ENCODE assay signal across 9 mouse cellular contexts in genomic region chr2:4601034-4601890, GRCm38 (mm10). TPM values are rescaled to one million over a fixed set of nuclear protein-coding genes. Genes with fewer than 3 reads are reported as not detected.
DNase-seq lines count a peak whose midpoint lies in the region; ATAC-seq and TF ChIP-seq lines count a peak whose summit lies in the region.
"Had no signal": no experiment of that assay in that cellular context is flagged by ENCODE, and none has a peak within 500 bp of the region (broad histone marks: within the 10 kb centered on the region; RNA-seq: fewer than 3 reads in every experiment).

No protein-coding gene starts in this region.

- ATAC-seq in inflammation-experienced regulatory T-cells, adult 6 months: peak; percentile 68
- peak; percentile 51 for ATAC-seq in midbrain, embryonic 15.5 days (replicated peaks)

- DNase-seq in 3T3-L1 (ENCODE audit: low read depth, low spot score) (peak; percentile 65), MEL-GATA-1-ER (ENCODE audit: extremely low read depth, low read depth) (peak; percentile 2)
- DNase-seq in cerebellum, adult 2 months: peak; percentile 76 to 86
- peak; percentile 62 for DNase-seq in forelimb bud, embryonic 11.5 days (ENCODE audit: low read depth, low spot score)
- DNase-seq in left cerebral cortex, postnatal 4 days: peak; percentile 83
- DNase-seq in telencephalon, adult 2 months (ENCODE audit: low read depth, low spot score): peak; percentile 71

- H3K27me3 ChIP-seq in cerebellum, adult 2 months (ENCODE audit: control insufficient read depth, insufficient read depth, low read length): no peaks in the 10 kb centered on the region
- H3K27me3 ChIP-seq in midbrain, embryonic 15.5 days (replicated peaks): no peaks in the 10 kb centered on the region
- H3K27me3 ChIP-seq: stomach, embryonic 15.5 days had no signal

- intact Hi-C loops in left cerebral cortex, postnatal 4 days (cut with DNase I): loop anchor here (2.0 kb wide), 1 partner anchor 102 kb away; no protein-coding TSS in a partner anchor

- no peak overlapping the region for H3K9ac ChIP-seq in midbrain, embryonic 15.5 days
- H3K9ac ChIP-seq: stomach, embryonic 15.5 days had no signal

- H3K4me1 ChIP-seq in cerebellum, adult 2 months (ENCODE audit: control insufficient read depth, insufficient read depth, low read length): peaks cover 8% of the 10 kb centered on the region
- peaks cover 5% of the 10 kb centered on the region for H3K4me1 ChIP-seq in midbrain, embryonic 15.5 days

- H3K9me3 ChIP-seq in midbrain, embryonic 15.5 days: no peaks in the 10 kb centered on the region
- H3K9me3 ChIP-seq: stomach, embryonic 15.5 days had no signal

- no peak for TF ChIP-seq POLR2A in cerebellum, adult 2 months (IDR thresholded peaks at IDR 0.05; ENCODE audit: borderline replicate concordance, insufficient read depth, low read length)

- TF ChIP-seq CTCF in cerebellum, adult 2 months (IDR thresholded peaks at IDR 0.05; ENCODE audit: borderline replicate concordance, insufficient read depth, low read depth, low read length): peak; percentile 64

- H3K36me3 ChIP-seq in midbrain, embryonic 15.5 days (replicated peaks): peaks cover 29% of the 10 kb centered on the region

- no peak overlapping the region for H3K4me2 ChIP-seq in midbrain, embryonic 15.5 days
- H3K4me2 ChIP-seq: stomach, embryonic 15.5 days had no signal

- 17% methylated on average over 15 of the region's 15 CpGs for WGBS in cerebellum, adult 2 months
- 61% methylated on average over 15 of the region's 15 CpGs for WGBS in midbrain, embryonic 15.5 days

- no peak overlapping the region for H3K27ac ChIP-seq in cerebellum, adult 2 months (ENCODE audit: insufficient read depth, low read length)
- H3K27ac ChIP-seq in midbrain, embryonic 15.5 days: no peak overlapping the region
- H3K27ac ChIP-seq: stomach, embryonic 15.5 days had no signal

- H3K4me3 ChIP-seq in cerebellum, adult 2 months (replicated peaks; ENCODE audit: insufficient read depth, low read depth, low read length): no peak overlapping the region
- H3K4me3 ChIP-seq in midbrain, embryonic 15.5 days: no peak overlapping the region
- H3K4me3 ChIP-seq: stomach, embryonic 15.5 days had no signal

RNA-seq across cellular contexts. Expression of gene Prpf18, which starts 50.7 kb away (rescaled TPM):
- 45.7 and 47.8 TPM in 2 replicates for polyA plus RNA-seq in cerebellum, adult 2 months (2012; rRNA removed)
- polyA plus RNA-seq in inflammation-experienced regulatory T-cells, adult 6 months (2017; shearing (Covaris generic)): 10 to 100 TPM; 44.4 to 67.1 (median 46.9) TPM
- total RNA-seq in left cerebral cortex, postnatal 4 days (2021): 10 to 100 TPM; 33.1 to 35.4 TPM
- polyA plus RNA-seq in midbrain, embryonic 15.5 days (2015; fragmentation: Nextera tagmentation; extraction: Ambion mirVana): 45.8 and 49.3 TPM in 2 replicates

Comparison
In these comparisons a context has a peak if more than half of its experiments do, and no peak if none do; other contexts are left out.
1. DNase-seq: peak in every context shown above with its lines; median percentile 83 in left cerebral cortex, postnatal 4 days; 81 in cerebellum, adult 2 months; 71 in telencephalon, adult 2 months; 65 in 3T3-L1; 62 in forelimb bud, embryonic 11.5 days; 2 in MEL-GATA-1-ER.